Mouse (Mus musculus) liver, embryonic 11.5 days (tissue): ENCODE results near the gene Il17a. TPM values are rescaled to one million over a fixed set of nuclear protein-coding genes. Genes with fewer than 3 reads are reported as not detected.
"Not testable (repeated sequence)": the region's sequence is repeated elsewhere in the genome, so short reads cannot be mapped to it uniquely, and the experiment has no call there.

Source experiments
- ATAC-seq: fragments of 200-750 bp; cut with Nextera tagmentation; replicated peaks from 2 replicates; pipeline ENCODE4 v1.8.0; 2017; ENCODE audit warnings: moderate number of reproducible peaks, mild to moderate bottlenecking, moderate TSS enrichment, moderate library complexity; ENCODE audit not compliant: low FRiP score
- DNase-seq: peaks from one replicate; pipeline ENCODE4 v3.0.0-alpha.2; 2017; ENCODE audit warnings: low spot score
- H3K27ac ChIP-seq: fragments of 300-500 bp; sonication (generic); 2 replicates; pipeline ENCODE4 v1.5.1; 2014; ENCODE audit warnings: mild to moderate bottlenecking, low read depth, low read length, control low read depth
- H3K27me3 ChIP-seq: fragments of 300-500 bp; sonication (generic); replicated peaks from 2 replicates; pipeline ENCODE4 v1.6.1; 2014; ENCODE audit warnings: low read length, mixed read lengths; ENCODE audit not compliant: control insufficient read depth, insufficient read depth
- H3K36me3 ChIP-seq: fragments of 300-500 bp; sonication (generic); 2 replicates; pipeline ENCODE4 v1.6.1; 2014; ENCODE audit warnings: mild to moderate bottlenecking, low read length, moderate library complexity, mixed read lengths; ENCODE audit not compliant: control insufficient read depth, insufficient read depth
- H3K4me1 ChIP-seq: fragments of 300-500 bp; sonication (generic); replicated peaks from 2 replicates; pipeline ENCODE4 v1.6.1; 2014; ENCODE audit warnings: low read length, mixed read lengths; ENCODE audit not compliant: control insufficient read depth, insufficient read depth
- H3K4me2 ChIP-seq: fragments of 300-500 bp; sonication (generic); 2 replicates; pipeline ENCODE4 v1.6.1; 2014; ENCODE audit warnings: mild to moderate bottlenecking, control low read depth, moderate library complexity
- H3K4me3 ChIP-seq: fragments of 300-500 bp; sonication (generic); 2 replicates; pipeline ENCODE4 v1.5.1; 2014; ENCODE audit warnings: low read depth, low read length, control low read depth
- H3K9ac ChIP-seq: fragments of 300-500 bp; sonication (generic); 2 replicates; pipeline ENCODE4 v1.6.1; 2014; ENCODE audit warnings: low read depth, low read length, control low read depth
- H3K9me3 ChIP-seq: fragments of 300-500 bp; sonication (generic); 2 replicates; pipeline ENCODE4 v1.6.1; 2016; ENCODE audit warnings: low read length, inconsistent platforms, mixed read lengths; ENCODE audit not compliant: control insufficient read depth
- WGBS: fragments of 180-500 bp; shearing (Covaris S2); extraction: QIAGEN DNeasy Blood & Tissue Kit; methylation state at CpG from one replicate; pipeline ENCODE4 v1.1.7; 2014; 5-methylcytosine and 5-hydroxymethylcytosine counted together
- microRNA counts: library from miRNA; unstranded; fragments of <30 nt; microRNA quantifications from one replicate; lab custom pipeline; 2015
- microRNA-seq: library from miRNA; unstranded; fragments of <30 nt; microRNA quantifications from one replicate; pipeline ENCODE4, GENCODE M21; 2017; ENCODE audit warnings: borderline number of aligned reads
- polyA plus RNA-seq: library from polyadenylated mRNA; unstranded; fragments of >200 nt; fragmentation: Nextera tagmentation; extraction: Ambion mirVana; gene quantifications from 2 replicates; pipeline ENCODE4 v1.2.1, GENCODE M21; 2014

Gene Il17a
- polyA plus RNA-seq, 1 experiment from 2014 or later, result not detected

DNA sequence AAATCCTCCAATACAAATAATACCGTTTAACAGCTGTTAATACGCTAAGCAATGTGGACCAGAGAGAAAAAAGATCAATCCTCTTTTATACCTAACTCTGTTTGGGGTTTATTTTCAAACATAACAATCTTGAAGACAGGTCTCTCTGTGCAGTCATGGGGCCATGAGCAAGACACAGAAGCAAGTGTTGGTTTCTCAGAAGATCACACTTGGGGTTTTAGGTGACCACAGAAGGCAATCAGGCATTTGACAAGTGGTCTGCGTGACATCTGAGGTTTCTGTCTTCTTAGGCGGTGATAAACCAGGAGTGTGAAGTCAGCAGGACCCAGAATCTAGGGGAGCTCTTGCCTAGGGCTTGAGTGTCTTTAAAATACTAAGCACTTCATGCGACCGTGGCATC is 35.8 kb downstream of the Il17a start:
- Histone ChIP-seq H3K9me3 (no peaks in the 10 kb centered on the region), H3K27me3 (no peaks in the 10 kb centered on the region), H3K4me3 (no peak overlapping the region), H3K36me3 (no peaks in the 10 kb centered on the region), H3K4me1 (no peaks in the 10 kb centered on the region), H3K27ac (no peak overlapping the region), H3K4me2 (no peak overlapping the region), H3K9ac (no peak overlapping the region)
- no peak for ATAC-seq
- no peak for DNase-seq
- 65% methylated on average over 6 of the region's 6 CpGs for WGBS

DNA sequence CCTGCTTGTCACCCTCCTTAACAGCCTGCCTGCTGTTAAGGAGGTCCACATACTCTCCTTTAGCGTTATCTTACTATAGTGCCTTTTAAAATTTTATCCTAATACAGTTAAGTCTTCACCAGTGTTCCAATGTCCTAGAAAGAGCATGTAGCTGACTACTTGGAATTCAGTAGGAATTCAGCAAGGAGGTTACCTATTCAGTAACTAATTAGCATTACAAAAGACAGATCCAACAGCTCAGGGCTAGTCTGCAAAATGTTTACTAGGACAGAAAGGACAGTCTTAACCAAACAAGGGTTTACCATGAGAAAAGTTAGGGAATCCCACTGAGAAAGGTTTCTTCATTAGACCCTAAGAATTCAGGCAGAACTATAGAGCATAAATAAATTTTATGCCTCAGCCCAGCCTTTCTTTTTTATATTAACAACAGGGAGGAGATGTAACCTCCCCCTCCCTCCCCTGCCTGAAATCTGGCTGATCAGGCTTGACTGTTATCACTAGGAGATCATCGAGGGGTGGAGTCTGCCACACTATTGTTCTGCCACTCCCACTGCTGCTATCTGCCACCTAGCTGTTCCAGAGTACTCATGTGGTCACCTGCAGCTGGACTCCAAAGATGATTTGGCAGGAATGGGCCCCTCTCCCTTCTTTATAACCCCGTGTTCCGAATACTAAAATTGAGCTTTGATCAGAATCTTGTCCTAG is 43.5 kb downstream of the Il17a start:
- not testable (repeated sequence) for H3K27ac ChIP-seq, H3K4me3 ChIP-seq, H3K9ac ChIP-seq, H3K27me3 ChIP-seq, DNase-seq, H3K4me1 ChIP-seq, ATAC-seq, H3K9me3 ChIP-seq, H3K36me3 ChIP-seq, H3K4me2 ChIP-seq
- 81% methylated on average over 4 of the region's 4 CpGs for WGBS

DNA sequence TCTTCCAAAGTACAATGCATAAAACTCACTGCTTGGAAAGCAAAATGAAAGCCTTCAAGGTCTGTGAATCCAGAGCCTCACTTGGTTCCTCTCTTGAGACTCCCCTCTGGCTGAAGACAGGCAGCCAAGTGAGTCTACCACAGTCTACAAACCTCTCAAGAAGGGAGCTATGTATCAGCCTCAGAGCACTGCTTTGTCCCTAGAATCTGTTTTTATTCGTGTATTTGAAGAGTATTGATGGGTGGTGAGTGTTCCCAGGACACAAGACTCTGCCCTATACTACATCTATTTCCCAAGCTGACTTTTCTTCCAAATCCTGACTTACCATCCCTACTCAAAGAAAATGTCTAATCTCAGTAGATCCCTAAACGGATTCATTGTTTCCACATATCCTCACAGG is 47.7 kb downstream of the Il17a start:
- H3K27ac ChIP-seq, result no peak overlapping the region
- H3K36me3 ChIP-seq, result no peaks in the 10 kb centered on the region
- WGBS, result 63% methylated on average over 2 of the region's 2 CpGs
- H3K4me3 ChIP-seq, result no peak overlapping the region
- no peak for DNase-seq
- no peak for ATAC-seq
- no peaks in the 10 kb centered on the region for H3K9me3 ChIP-seq
- no peak overlapping the region for H3K4me2 ChIP-seq
- H3K9ac ChIP-seq, result no peak overlapping the region
- no peaks in the 10 kb centered on the region for H3K4me1 ChIP-seq
- H3K27me3 ChIP-seq, result no peaks in the 10 kb centered on the region

MicroRNA genes within 50 kb of the gene (microRNA counts, 519-probe panel; counts per million panel counts)
- microRNA mmu-miR-133b (lab: Ali Mortazavi, UCI), result not detected

Small RNAs within 50 kb of the gene (microRNA-seq; reads per million reads assigned to microRNA genes)
- 4.6 reads per million, percentile 11 among the genes with 10 or more reads in this experiment for gene Mir133b

Other genes starting within 250 kb of the Il17a start
- gene Pkhd1, start 112.8 kb upstream of the Il17a start, polyA plus RNA-seq, result 0.26 and 0.37 TPM in 2 replicates
- not detected in 2 replicates for gene Il17f, start 59.7 kb downstream of the Il17a start, polyA plus RNA-seq
- 311 and 347 TPM in 2 replicates for gene Mcm3, start 89.4 kb downstream of the Il17a start, polyA plus RNA-seq
- 1.4 and 1.9 TPM in 2 replicates for gene Paqr8, start 159.7 kb downstream of the Il17a start, polyA plus RNA-seq
- gene Efhc1, start 220.7 kb downstream of the Il17a start, polyA plus RNA-seq, result 0.58 and 1.2 TPM in 2 replicates